Mouse (Mus musculus) myocyte (in vitro differentiated cells): Measurements from ENCODE around the gene Pacsin2.

Experiments
- E2F4 ChIP-seq: IDR thresholded peaks from one replicate; pipeline ENCODE4 v1.6.1; 2011; ENCODE audit warnings: mild to moderate bottlenecking, control low read depth, moderate library complexity; ENCODE audit not compliant: insufficient read depth
- MYOD1 ChIP-seq, 3 experiments: IDR thresholded peaks; one replicate each; pipeline ENCODE4 v1.6.1; 2011; ENCODE audit warnings: control low read depth in 2 of 3, low read depth in 2 of 3, mild to moderate bottlenecking in 2 of 3, moderate library complexity in 1 of 3; ENCODE audit not compliant: insufficient read length in 2 of 3, control insufficient read depth in 1 of 3
- POLR2A ChIP-seq: IDR thresholded peaks from one replicate; pipeline ENCODE4 v1.6.1; 2011; ENCODE audit warnings: low read depth, mild to moderate bottlenecking, control low read depth, moderate library complexity; ENCODE audit not compliant: insufficient read length
- REST ChIP-seq: IDR thresholded peaks from one replicate; pipeline ENCODE4 v1.6.1; 2011; ENCODE audit warnings: mild to moderate bottlenecking, control low read depth, moderate library complexity; ENCODE audit not compliant: insufficient read depth, insufficient read length

DNA sequence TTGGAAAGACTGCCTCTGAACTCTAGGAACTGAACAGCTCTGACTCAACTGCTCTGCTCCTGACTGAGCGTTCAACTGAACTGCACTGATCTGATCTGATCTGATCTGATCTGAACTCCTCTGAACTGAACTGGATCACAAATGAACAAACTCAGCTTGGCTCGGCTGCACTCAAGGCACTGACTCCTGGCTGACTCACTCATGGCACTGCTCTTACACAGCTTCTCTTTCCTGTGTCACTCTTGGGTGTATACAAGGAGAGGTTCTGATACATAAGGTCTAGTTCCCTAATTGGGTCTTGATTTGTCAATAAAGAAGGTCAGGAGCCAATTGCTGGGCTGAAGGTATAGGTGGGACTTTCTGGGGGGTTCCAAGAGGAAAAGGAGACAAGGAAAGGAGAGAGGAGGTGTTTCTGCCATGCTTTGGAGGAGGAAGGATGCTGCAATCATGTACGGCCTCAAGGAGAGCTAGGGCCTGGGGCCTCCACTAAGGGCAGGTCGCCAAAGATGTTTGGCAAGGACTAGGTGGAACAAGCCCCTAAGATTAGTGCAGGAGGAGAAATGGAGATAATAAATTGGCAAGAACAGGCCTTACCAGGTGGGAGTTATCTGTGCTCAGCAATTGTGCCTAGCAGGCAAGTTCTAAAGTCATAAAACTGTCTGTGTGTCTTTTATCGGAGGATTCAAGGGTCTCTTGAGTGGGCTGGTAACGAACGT, 29.6 kb upstream of the Pacsin2 start:
- TF ChIP-seq POLR2A (no peak), MYOD1 (IDR thresholded peaks at IDR 0.05; ENCODE audit: control insufficient read depth in 1 of 3, insufficient read length in 2 of 3, low read depth in 2 of 3) (no peak), E2F4 (no peak), REST (no peak)
